In genomic region chr11:118453886-118454671, GRCm38 (mm10) we compare ENCODE assay signal across 19 mouse cellular contexts. TPM values are rescaled to one million over a fixed set of nuclear protein-coding genes. Genes with fewer than 3 reads are reported as not detected.
DNase-seq lines count a peak whose midpoint lies in the region; ATAC-seq and TF ChIP-seq lines count a peak whose summit lies in the region.
"Had no signal": no experiment of that assay in that cellular context is flagged by ENCODE, and none has a peak within 500 bp of the region (broad histone marks: within the 10 kb centered on the region; RNA-seq: fewer than 3 reads in every experiment).

No protein-coding gene starts in this region.

- H3K36me3 ChIP-seq in liver, adult 2 months (ENCODE audit: control insufficient read depth, insufficient read depth, low read length), result no peaks in the 10 kb centered on the region
- no peaks in the 10 kb centered on the region for H3K36me3 ChIP-seq in midbrain, embryonic 11.5 days (ENCODE audit: control insufficient read depth, insufficient read depth, low read length)
- H3K36me3 ChIP-seq in intestine, embryonic 16.5 days (ENCODE audit: control insufficient read depth, insufficient read depth, low read length), result no peaks in the 10 kb centered on the region

- no peak for TF ChIP-seq CTCF in liver, adult 2 months (IDR thresholded peaks at IDR 0.05; ENCODE audit: low read depth, low read length)

- WGBS in liver, adult 2 months, result 37% methylated on average over 11 of the region's 11 CpGs
- WGBS in midbrain, embryonic 11.5 days, result 73% methylated on average over 11 of the region's 11 CpGs
- WGBS in intestine, embryonic 16.5 days, result 67% methylated on average over 11 of the region's 11 CpGs

- ATAC-seq in midbrain, embryonic 11.5 days (ENCODE audit: low FRiP score), result no peak
- no peak for ATAC-seq in intestine, embryonic 16.5 days
- ATAC-seq: activated CD4-positive, CD25-positive, alpha-beta regulatory T cell, adult 4 months; lung, postnatal 0 days had no signal

- H3K27ac ChIP-seq in liver, adult 2 months (replicated peaks; ENCODE audit: insufficient read depth, low read depth, low read length), result 0 out of 2 replicates have a peak overlapping the region, but pooled peaks have one; percentile 16
- no peak overlapping the region for H3K27ac ChIP-seq in midbrain, embryonic 11.5 days (ENCODE audit: low read depth, low read length)
- H3K27ac ChIP-seq in intestine, embryonic 16.5 days (ENCODE audit: low read length), result no peak overlapping the region
- H3K27ac ChIP-seq: kidney, postnatal 0 days; stomach, postnatal 0 days had no signal

- no peak for TF ChIP-seq POLR2A in liver, adult 2 months (IDR thresholded peaks at IDR 0.05; ENCODE audit: extremely low read depth, insufficient read depth, low read length)

- peaks cover 4% of the 10 kb centered on the region for H3K4me1 ChIP-seq in liver, adult 2 months (ENCODE audit: control insufficient read depth, insufficient read depth, low read length)
- H3K4me1 ChIP-seq in midbrain, embryonic 11.5 days (ENCODE audit: control insufficient read depth, insufficient read depth, low read length), result no peaks in the 10 kb centered on the region
- peaks cover 5% of the 10 kb centered on the region for H3K4me1 ChIP-seq in intestine, embryonic 16.5 days (ENCODE audit: control insufficient read depth, insufficient read depth, low read length)

- H3K4me2 ChIP-seq in midbrain, embryonic 11.5 days, result no peak overlapping the region
- H3K4me2 ChIP-seq in intestine, embryonic 16.5 days (ENCODE audit: low read depth, low read length), result no peak overlapping the region

- H3K79me2 ChIP-seq in liver, adult 2 months (ENCODE audit: control insufficient read depth, insufficient read depth, low read length), result no peaks in the 10 kb centered on the region

- H3K9me3 ChIP-seq in midbrain, embryonic 11.5 days (ENCODE audit: control insufficient read depth, low read length), result no peaks in the 10 kb centered on the region
- no peaks in the 10 kb centered on the region for H3K9me3 ChIP-seq in intestine, embryonic 16.5 days (ENCODE audit: control insufficient read depth, low read length)

- H3K9ac ChIP-seq in liver, adult 2 months (ENCODE audit: low read depth, low read length), result no peak overlapping the region
- H3K9ac ChIP-seq in midbrain, embryonic 11.5 days (ENCODE audit: low read length), result no peak overlapping the region
- no peak overlapping the region for H3K9ac ChIP-seq in intestine, embryonic 16.5 days (ENCODE audit: low read depth, low read length)

- intact Hi-C loops in heart, postnatal 10 days (cut with DNase I), result no loop called here

- no peaks in the 10 kb centered on the region for H3K27me3 ChIP-seq in liver, adult 2 months (ENCODE audit: control insufficient read depth, insufficient read depth, low read length)
- no peaks in the 10 kb centered on the region for H3K27me3 ChIP-seq in midbrain, embryonic 11.5 days (ENCODE audit: control insufficient read depth, insufficient read depth, low read length)
- H3K27me3 ChIP-seq in intestine, embryonic 16.5 days (replicated peaks; ENCODE audit: control insufficient read depth, insufficient read depth, low read length), result no peaks in the 10 kb centered on the region

- DNase-seq in liver, adult 2 months (ENCODE audit: extremely low read depth, low read depth, low spot score), result peak; percentile 39
- no peak for DNase-seq in liver
- peak; percentile 60 for DNase-seq in gastrocnemius, postnatal 10 days
- peak; percentile 64 to 68 for DNase-seq in heart, postnatal 10 days
- no peak for DNase-seq in midbrain, embryonic 11.5 days (ENCODE audit: low spot score, missing footprints)
- DNase-seq in left cerebral cortex, adult 18-20 months (ENCODE audit: low spot score in 2 of 2), result no peak
- DNase-seq: adrenal gland, postnatal 25 days; cerebellum, adult 11-12 months; cerebellum, postnatal 25 days; embryo, embryonic 11 days; kidney, adult 18-20 months; retina, postnatal 1 day had no signal

- no peak overlapping the region for H3K4me3 ChIP-seq in liver, adult 2 months (ENCODE audit: insufficient read depth, low read depth, low read length)
- no peak overlapping the region for H3K4me3 ChIP-seq in midbrain, embryonic 11.5 days (ENCODE audit: low read depth, low read length)
- no peak overlapping the region for H3K4me3 ChIP-seq in intestine, embryonic 16.5 days (ENCODE audit: low read length)

RNA-seq across cellular contexts. Expression of gene Engase, which starts 22.6 kb away (rescaled TPM):
- 3.0 and 3.6 TPM in 2 replicates for total RNA-seq in liver, adult 2 months (2014; rRNA removed)
- polyA plus RNA-seq in liver, adult 2 months (2012; rRNA removed), result 8.1 and 8.3 TPM in 2 replicates
- total RNA-seq in gastrocnemius, postnatal 10 days (2021), result 10 to 100 TPM; 16.6 to 17.3 TPM
- total RNA-seq in heart, postnatal 10 days (2021), result 1 to 10 TPM; 6.6 to 7.1 TPM
- 4.4 and 6.4 TPM in 2 replicates for polyA plus RNA-seq in midbrain, embryonic 11.5 days (2014; fragmentation: Nextera tagmentation; extraction: Ambion mirVana)
- polyA plus RNA-seq in intestine, embryonic 16.5 days (2015; fragmentation: Nextera tagmentation; extraction: Ambion mirVana), result 13.5 and 17.8 TPM in 2 replicates
- total RNA-seq in left cerebral cortex, adult 18-20 months (2021), result 10 to 100 TPM; 13.3 to 14.1 TPM

RNA-seq across cellular contexts. Expression of gene C1qtnf1, which starts 26.1 kb away (rescaled TPM):
- total RNA-seq in liver, adult 2 months (2014; rRNA removed), result 6.6 and 9.9 TPM in 2 replicates
- 8.1 and 9.2 TPM in 2 replicates for polyA plus RNA-seq in liver, adult 2 months (2012; rRNA removed)
- total RNA-seq in gastrocnemius, postnatal 10 days (2021), result 10 to 100 TPM; 31.8 to 37.4 TPM
- 10 to 100 TPM; 38.0 to 38.4 TPM for total RNA-seq in heart, postnatal 10 days (2021)
- 1.7 and 2.6 TPM in 2 replicates for polyA plus RNA-seq in midbrain, embryonic 11.5 days (2014; fragmentation: Nextera tagmentation; extraction: Ambion mirVana)
- 7.1 and 7.3 TPM in 2 replicates for polyA plus RNA-seq in intestine, embryonic 16.5 days (2015; fragmentation: Nextera tagmentation; extraction: Ambion mirVana)
- total RNA-seq in left cerebral cortex, adult 18-20 months (2021), result 1 to 10 TPM; 4.3 to 4.6 TPM
- total RNA-seq: hematopoietic stem cell, adult 5-6 weeks; megakaryocyte-erythroid progenitor cell, adult 5-6 weeks had no signal
- polyA plus RNA-seq: activated CD4-positive, CD25-positive, alpha-beta regulatory T cell, adult 4 months had no signal

RNA-seq across cellular contexts. Expression of gene Cant1, which starts 35.2 kb away (rescaled TPM):
- total RNA-seq in liver, adult 2 months (2014; rRNA removed), result 11.4 and 16.4 TPM in 2 replicates
- 23.0 and 25.7 TPM in 2 replicates for polyA plus RNA-seq in liver, adult 2 months (2012; rRNA removed)
- 10 to 100 TPM; 13.1 to 14.9 TPM for total RNA-seq in gastrocnemius, postnatal 10 days (2021)
- 10 to 100 TPM; 20.4 to 22.0 TPM for total RNA-seq in heart, postnatal 10 days (2021)
- 19.4 and 21.7 TPM in 2 replicates for polyA plus RNA-seq in midbrain, embryonic 11.5 days (2014; fragmentation: Nextera tagmentation; extraction: Ambion mirVana)
- polyA plus RNA-seq in intestine, embryonic 16.5 days (2015; fragmentation: Nextera tagmentation; extraction: Ambion mirVana), result 38.7 and 44.1 TPM in 2 replicates
- total RNA-seq in left cerebral cortex, adult 18-20 months (2021), result 10 to 100 TPM; 38.7 to 40.4 TPM

RNA-seq across cellular contexts. Expression of gene Lgals3bp, which starts 52.2 kb away (rescaled TPM):
- 20.2 and 23.9 TPM in 2 replicates for total RNA-seq in liver, adult 2 months (2014; rRNA removed)
- 136 and 216 TPM in 2 replicates for polyA plus RNA-seq in liver, adult 2 months (2012; rRNA removed)
- 10 to 100 TPM; 10.7 to 18.2 TPM for total RNA-seq in gastrocnemius, postnatal 10 days (2021)
- 10 to 100 TPM; 31.3 to 31.7 TPM for total RNA-seq in heart, postnatal 10 days (2021)
- polyA plus RNA-seq in midbrain, embryonic 11.5 days (2014; fragmentation: Nextera tagmentation; extraction: Ambion mirVana), result 1.7 and 1.8 TPM in 2 replicates
- polyA plus RNA-seq in intestine, embryonic 16.5 days (2015; fragmentation: Nextera tagmentation; extraction: Ambion mirVana), result 226 and 234 TPM in 2 replicates
- total RNA-seq in left cerebral cortex, adult 18-20 months (2021), result 10 to 100 TPM; 21.7 to 21.9 TPM

Comparison
In these comparisons a context has a peak if more than half of its experiments do, and no peak if none do; other contexts are left out.
1. DNase-seq: peak in liver, adult 2 months (single experiment), gastrocnemius, postnatal 10 days (single experiment) and heart, postnatal 10 days (2 of 2); none in liver (single experiment), midbrain, embryonic 11.5 days (single experiment) and left cerebral cortex, adult 18-20 months (0 of 2).